Mouse (Mus musculus): Measurements from ENCODE around the gene 4930404H24Rik.

GRCm38 (mm10) chr2:153511562-153511961 lies 19.0 kb downstream of the 4930404H24Rik start:
- TF ChIP-seq CTCF (IDR thresholded peaks at IDR 0.05; ENCODE audit: extremely low read depth, insufficient read depth, low read length), result no peak
- no peak for TF ChIP-seq POLR2A (IDR thresholded peaks at IDR 0.05; ENCODE audit: extremely low read depth, insufficient read depth, low read length)

Measured in cortical plate, adult 2 months (tissue).